Mouse (Mus musculus): ENCODE data around the gene Atpaf2. TPM values are rescaled to one million over a fixed set of nuclear protein-coding genes. Genes with fewer than 3 reads are reported as not detected.
"Not testable (repeated sequence)": the region's sequence is repeated elsewhere in the genome, so short reads cannot be mapped to it uniquely, and the experiment has no call there.

The Atpaf2 gene
- total RNA-seq (2021): 10 to 100 TPM; 31.5 to 33.2 TPM

GRCm38 (mm10) chr11:60417717-60418472 is at the start of gene Atpaf2:
TSS of gene Atpaf2 (minus strand) at chr11:60418457.
- intact Hi-C loops (cut with DNase I): loop anchor here (10.0 kb wide), 3 partner anchors 123 to 543 kb away; partner anchors contain the start of gene Rai1
- DNase-seq (ENCODE audit: extremely low spot score in 1 of 2, low spot score in 2 of 2): peak; percentile 31 to 65

GRCm38 (mm10) chr11:60465943-60466380 is 47.7 kb upstream of the Atpaf2 start:
- DNase-seq (ENCODE audit: extremely low spot score in 1 of 2, low spot score in 2 of 2): no peak
- intact Hi-C loops (cut with DNase I): no loop called here

- DNase-seq (ENCODE audit: extremely low spot score in 1 of 2, low spot score in 2 of 2): no peak
- intact Hi-C loops (cut with DNase I): loop anchor here (5.0 kb wide), 1 partner anchor 79 kb away; the partner anchor contains the start of gene Alkbh5
These were observed 39.7 kb upstream of the Atpaf2 start for GRCm38 (mm10) chr11:60457973-60458372.

GRCm38 (mm10) chr11:60454745-60455087 is 36.5 kb upstream of the Atpaf2 start:
- DNase-seq (ENCODE audit: extremely low spot score in 1 of 2, low spot score in 2 of 2): no peak
- intact Hi-C loops (cut with DNase I): loop anchor here (5.0 kb wide), 1 partner anchor 83 kb away; the partner anchor contains the start of gene Alkbh5

GRCm38 (mm10) chr11:60454080-60454744 is 36.0 kb upstream of the Atpaf2 start, which contains the start of gene Drg2:
TSS of gene Drg2 (plus strand) at chr11:60454591.
- intact Hi-C loops (cut with DNase I): no loop called here

GRCm38 (mm10) chr11:60444007-60444406 is 25.8 kb upstream of the Atpaf2 start:
- DNase-seq (ENCODE audit: extremely low spot score in 1 of 2, low spot score in 2 of 2): no peak
- intact Hi-C loops (cut with DNase I): no loop called here

More at GRCm38 (mm10) chr11:60454080-60454744, 36.0 kb upstream of the Atpaf2 start, which contains the start of gene Drg2:
- peak; percentile 91 to 92 for DNase-seq (ENCODE audit: extremely low spot score in 1 of 2, low spot score in 2 of 2)

GRCm38 (mm10) chr11:60442896-60443295 is 24.6 kb upstream of the Atpaf2 start:
- intact Hi-C loops (cut with DNase I): no loop called here
- no peak for DNase-seq (ENCODE audit: extremely low spot score in 1 of 2, low spot score in 2 of 2)

- DNase-seq (ENCODE audit: extremely low spot score in 1 of 2, low spot score in 2 of 2): no peak
- intact Hi-C loops (cut with DNase I): no loop called here
These were observed 21.9 kb upstream of the Atpaf2 start for GRCm38 (mm10) chr11:60440176-60440575.

GRCm38 (mm10) chr11:60439621-60440020 is 21.4 kb upstream of the Atpaf2 start:
- DNase-seq (ENCODE audit: extremely low spot score in 1 of 2, low spot score in 2 of 2); intact Hi-C loops (cut with DNase I): not testable (repeated sequence)

- no peak for DNase-seq (ENCODE audit: extremely low spot score in 1 of 2, low spot score in 2 of 2)
- intact Hi-C loops (cut with DNase I): no loop called here
These were observed 18.4 kb upstream of the Atpaf2 start for GRCm38 (mm10) chr11:60436618-60437017.

- intact Hi-C loops (cut with DNase I): no loop called here
These were observed 16.9 kb upstream of the Atpaf2 start for GRCm38 (mm10) chr11:60435133-60435532.

GRCm38 (mm10) chr11:60433501-60433900 is 15.2 kb upstream of the Atpaf2 start:
- intact Hi-C loops (cut with DNase I): no loop called here
- no peak for DNase-seq (ENCODE audit: extremely low spot score in 1 of 2, low spot score in 2 of 2)

More at GRCm38 (mm10) chr11:60435133-60435532, 16.9 kb upstream of the Atpaf2 start:
- no peak for DNase-seq (ENCODE audit: extremely low spot score in 1 of 2, low spot score in 2 of 2)

- intact Hi-C loops (cut with DNase I): no loop called here
These were observed 9.4 kb upstream of the Atpaf2 start for GRCm38 (mm10) chr11:60427628-60428027.

GRCm38 (mm10) chr11:60426417-60426816 is 8.2 kb upstream of the Atpaf2 start:
- intact Hi-C loops (cut with DNase I): no loop called here

More at GRCm38 (mm10) chr11:60427628-60428027, 9.4 kb upstream of the Atpaf2 start:
- DNase-seq (ENCODE audit: extremely low spot score in 1 of 2, low spot score in 2 of 2): no peak

GRCm38 (mm10) chr11:60423006-60423405 is 4.7 kb upstream of the Atpaf2 start:
- intact Hi-C loops (cut with DNase I): no loop called here
- DNase-seq (ENCODE audit: extremely low spot score in 1 of 2, low spot score in 2 of 2): no peak

More at GRCm38 (mm10) chr11:60426417-60426816, 8.2 kb upstream of the Atpaf2 start:
- DNase-seq (ENCODE audit: extremely low spot score in 1 of 2, low spot score in 2 of 2): no peak

GRCm38 (mm10) chr11:60422046-60422668 is 3.9 kb upstream of the Atpaf2 start:
- DNase-seq (ENCODE audit: extremely low spot score in 1 of 2, low spot score in 2 of 2): no peak
- intact Hi-C loops (cut with DNase I): no loop called here

- intact Hi-C loops (cut with DNase I): loop anchor here (10.0 kb wide), 3 partner anchors 124 to 544 kb away; partner anchors contain the start of gene Rai1
- DNase-seq (ENCODE audit: extremely low spot score in 1 of 2, low spot score in 2 of 2): peak in 1 of 2 experiments; percentile 66
These were observed 181 bp upstream of the Atpaf2 start for GRCm38 (mm10) chr11:60418473-60418803.

GRCm38 (mm10) chr11:60416963-60417716 is 1.1 kb downstream of the Atpaf2 start, which contains the start of gene Gid4:
TSS of gene Gid4 (plus strand) at chr11:60417145.
- peak; percentile 99 for DNase-seq (ENCODE audit: extremely low spot score in 1 of 2, low spot score in 2 of 2)
- intact Hi-C loops (cut with DNase I): loop anchor here (10.0 kb wide), 3 partner anchors 122 to 542 kb away; partner anchors contain the start of gene Rai1
